Mouse (Mus musculus) brain, adult 2 months (tissue): Measurements from ENCODE around the gene Lrrc9.

Experiments
- DNase-seq: peaks from one replicate; pipeline ENCODE4 v3.0.0; 2011; ENCODE audit warnings: low read depth, low spot score

Gene Lrrc9

DNA sequence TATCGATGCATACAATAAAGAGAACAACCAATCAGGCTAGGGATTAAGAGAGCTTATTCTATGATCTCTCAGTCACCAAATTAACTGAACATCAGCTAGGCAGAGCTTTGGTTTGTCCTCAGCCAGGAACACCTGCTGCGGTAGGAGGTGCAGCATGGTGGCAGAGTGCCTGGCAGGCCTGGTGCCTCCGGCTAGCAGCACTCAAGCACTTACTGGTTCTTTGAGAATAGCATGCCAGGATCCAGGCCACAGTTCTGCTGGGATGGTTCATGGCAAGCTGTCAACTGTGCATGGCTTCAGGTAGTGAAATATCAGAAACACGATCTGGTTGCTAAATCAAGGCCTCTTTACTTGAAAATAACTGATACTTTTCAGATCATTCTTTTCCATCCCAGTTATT lies 26.1 kb downstream of the Lrrc9 start:
- DNase-seq: peak; percentile 80

DNA sequence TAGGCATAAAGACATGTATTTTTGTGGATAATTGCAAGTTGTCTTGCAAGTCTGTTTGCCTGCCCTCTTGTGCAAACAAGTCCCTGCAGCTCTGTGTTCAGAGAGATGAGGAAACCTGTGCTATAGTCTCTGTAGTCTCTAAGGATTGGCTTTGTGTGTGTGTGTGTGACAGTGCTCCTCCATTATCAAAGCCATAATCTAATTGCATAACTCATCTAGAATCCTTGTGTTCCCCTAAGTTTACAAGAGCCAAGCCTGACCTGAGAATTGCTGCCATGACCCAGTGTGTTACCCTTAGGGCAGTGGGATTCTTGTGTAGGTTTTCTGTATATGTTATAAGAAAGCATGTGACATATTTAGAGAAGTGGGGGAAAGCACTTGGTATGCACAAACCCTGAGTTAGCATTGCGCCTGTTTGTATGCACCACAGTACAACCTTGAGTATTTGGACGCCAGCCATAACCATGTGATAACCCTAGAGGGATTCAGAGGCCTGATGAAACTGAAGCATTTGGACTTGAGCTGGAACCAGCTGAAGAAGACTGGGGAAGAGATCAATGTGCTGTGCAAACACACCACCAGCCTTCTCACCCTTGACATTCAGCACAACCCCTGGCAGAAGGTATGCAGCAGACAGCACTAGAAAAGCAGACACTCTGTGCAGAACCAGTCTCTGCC lies 35.2 kb downstream of the Lrrc9 start:
- DNase-seq: no peak

DNA sequence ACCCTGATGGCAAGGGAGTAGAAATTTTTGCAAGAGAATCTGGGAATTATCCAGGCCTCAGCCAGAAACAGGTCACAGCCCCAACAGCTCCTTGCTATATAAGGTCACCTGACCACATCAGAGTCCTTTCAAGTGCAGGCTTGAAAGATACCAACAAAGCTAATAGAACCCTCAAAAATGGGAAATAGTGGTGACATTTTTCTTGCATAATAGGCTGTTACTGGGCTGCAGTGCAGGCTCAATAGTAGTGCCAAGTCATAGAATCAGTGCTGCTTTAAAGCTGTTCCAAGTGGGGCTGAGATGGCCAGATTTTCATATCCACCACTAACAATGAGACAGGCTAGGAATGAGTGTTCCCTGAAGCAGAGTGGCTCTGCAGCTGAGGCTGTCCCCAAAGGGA lies 40.6 kb downstream of the Lrrc9 start:
- DNase-seq: peak; percentile 14

DNA sequence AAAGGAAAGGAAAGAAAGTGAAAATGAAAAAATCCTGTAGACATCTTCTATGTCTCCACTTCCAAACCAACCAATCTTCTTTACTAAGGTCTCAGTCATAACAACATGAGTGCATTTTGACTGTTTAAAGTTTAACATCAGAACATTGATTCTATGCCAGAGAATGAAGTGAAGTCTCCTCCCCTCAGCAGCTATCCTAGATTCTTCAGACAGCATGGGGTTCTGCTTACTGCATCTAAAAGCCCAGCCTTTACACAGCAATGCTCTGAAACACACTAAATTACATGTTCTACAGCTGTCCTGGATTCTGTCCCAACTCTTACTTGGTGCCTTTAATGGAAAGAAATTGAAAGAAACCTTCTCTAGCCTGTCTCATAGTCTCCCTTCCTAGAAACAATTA lies 43.2 kb downstream of the Lrrc9 start:
- DNase-seq: peak; percentile 5

DNA sequence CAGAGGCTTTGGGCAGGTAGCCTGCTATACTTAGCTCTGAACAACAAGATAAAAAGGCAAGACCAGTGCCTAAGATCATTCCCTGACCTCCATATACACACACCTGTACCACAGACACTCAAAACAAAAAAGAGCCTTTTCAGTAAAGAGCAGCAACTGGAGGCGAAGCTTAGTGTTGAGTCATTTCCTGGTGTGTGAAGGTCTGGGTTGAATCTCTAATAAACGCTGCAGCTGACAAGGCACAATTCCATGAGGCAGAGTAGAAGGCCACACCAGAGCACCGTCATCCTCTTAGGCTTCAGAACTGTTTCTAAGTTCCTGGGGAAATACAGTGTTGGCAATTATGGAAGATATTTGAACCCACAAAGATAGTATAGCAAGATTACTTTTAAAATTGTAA lies 45.8 kb downstream of the Lrrc9 start:
- DNase-seq: peak; percentile 16

DNA sequence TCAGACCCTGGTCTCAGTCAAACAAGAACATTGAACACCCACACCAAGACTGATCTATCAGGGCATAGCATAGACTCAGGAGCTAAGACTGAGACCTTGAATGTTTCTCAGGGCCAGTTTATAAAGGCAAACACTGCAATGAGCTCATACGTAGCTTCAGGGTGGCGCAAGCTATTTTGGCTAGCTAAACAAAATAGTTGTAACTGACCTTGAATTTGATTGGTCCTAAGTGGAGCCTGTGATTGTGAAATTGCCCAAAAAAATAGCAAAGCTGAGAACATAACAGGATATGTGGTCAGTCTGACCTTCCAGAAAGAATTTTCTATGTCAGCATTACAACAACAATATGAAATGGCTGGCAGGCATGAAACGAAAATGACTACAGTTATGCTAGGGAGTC lies 48.3 kb downstream of the Lrrc9 start:
- DNase-seq: no peak

DNA sequence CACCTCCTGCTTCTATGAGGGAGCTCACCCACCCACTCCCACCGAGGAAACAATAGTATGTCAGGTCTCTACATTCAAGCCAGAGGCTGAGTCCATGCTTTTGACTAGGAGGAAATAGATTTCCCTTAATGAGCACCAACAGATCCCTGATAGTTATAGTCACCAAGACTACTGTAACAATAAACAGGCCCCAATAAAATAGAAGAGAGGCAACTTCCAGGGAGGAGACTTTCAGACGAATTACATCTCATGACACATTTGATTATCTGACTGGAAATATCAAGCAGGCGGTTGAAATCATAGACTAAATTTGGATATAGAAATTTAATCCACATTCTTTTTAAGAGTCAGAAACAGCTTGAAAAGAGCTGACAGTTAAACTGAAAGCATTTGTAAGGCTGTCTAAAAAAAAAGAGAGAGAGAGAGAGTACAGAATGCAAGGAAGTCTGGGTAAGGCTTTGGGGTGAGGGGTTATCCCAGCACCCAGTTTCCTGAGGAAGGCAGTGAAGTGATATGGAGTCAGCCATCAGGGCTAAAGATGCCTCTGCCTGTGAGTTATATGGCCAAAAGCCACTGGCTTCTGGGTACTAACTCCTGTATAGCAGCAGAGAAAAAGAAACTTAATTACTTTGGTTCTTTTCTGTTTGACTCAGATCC lies 49.5 kb downstream of the Lrrc9 start:
- DNase-seq: no peak

DNA sequence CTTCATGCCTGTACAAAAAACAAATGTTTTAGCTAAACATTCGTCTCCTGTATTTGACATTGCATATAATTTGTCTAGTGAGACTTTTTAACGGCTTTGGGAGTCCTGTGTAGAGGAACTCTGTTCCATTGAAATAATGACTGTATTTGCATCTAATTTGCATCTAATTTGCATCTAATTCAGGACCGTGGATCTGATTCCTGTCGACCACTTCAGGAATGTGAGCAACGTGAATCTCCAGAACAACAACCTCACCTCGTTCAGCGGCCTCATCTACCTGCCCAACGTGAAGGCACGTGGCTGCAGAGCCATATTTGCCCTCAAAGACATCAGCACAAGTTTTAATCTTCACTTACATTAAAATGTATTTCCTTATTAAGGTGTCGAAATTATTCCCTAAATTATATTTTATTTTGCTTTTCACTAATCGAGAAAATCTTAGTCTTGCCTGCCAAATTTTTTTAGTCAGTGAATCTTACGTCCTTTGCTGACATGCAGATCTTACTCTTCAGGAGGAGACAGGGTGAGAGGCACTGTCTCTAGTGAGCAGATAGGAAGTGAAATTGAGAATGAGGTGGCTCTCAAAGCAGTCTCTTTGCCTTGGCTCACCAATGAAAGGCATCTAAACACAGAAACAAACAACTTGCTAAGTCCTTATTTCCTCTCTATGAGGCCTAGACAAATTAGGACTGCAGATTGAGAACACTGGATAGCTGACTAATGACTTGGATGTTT lies 55.4 kb downstream of the Lrrc9 start:
- no peak for DNase-seq

DNA sequence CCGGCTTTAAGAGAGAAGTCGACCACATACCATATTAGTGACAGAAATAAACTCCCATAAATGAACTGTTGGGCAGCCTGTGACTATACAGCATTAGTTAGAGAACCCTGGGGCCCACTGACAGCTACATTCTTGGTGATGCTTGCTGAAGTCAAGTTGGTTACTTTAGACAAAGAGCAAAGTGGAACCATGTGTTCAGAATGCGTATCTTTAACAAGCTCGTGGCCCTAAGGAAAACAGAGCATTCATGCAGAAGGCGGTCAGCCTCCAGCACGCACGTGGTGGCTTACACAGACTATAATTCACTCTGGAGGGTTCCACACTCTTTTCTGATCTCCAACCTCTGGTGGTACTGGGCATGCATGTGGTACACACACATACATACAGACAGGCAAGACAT lies 67.9 kb downstream of the Lrrc9 start:
- DNase-seq: no peak

DNA sequence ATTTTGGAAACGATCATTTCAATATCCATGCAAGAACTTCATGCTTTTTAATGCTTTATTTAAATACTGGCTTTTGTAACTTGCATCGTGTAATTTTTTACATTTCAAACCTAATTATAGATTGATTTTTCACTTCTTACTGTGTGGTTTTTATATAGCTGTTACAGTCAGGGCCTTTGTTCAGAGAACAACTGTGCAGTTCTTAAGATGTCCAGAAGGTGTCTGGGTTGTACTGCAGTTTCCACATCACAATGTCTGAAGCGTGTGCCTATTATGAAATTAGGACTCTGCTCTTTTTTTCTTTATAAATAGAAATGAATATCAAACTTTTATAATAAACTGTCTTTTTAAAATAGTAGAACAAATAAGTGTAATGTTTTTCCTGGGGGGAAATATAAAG lies 73.8 kb downstream of the Lrrc9 start:
- DNase-seq: peak; percentile 55

DNA sequence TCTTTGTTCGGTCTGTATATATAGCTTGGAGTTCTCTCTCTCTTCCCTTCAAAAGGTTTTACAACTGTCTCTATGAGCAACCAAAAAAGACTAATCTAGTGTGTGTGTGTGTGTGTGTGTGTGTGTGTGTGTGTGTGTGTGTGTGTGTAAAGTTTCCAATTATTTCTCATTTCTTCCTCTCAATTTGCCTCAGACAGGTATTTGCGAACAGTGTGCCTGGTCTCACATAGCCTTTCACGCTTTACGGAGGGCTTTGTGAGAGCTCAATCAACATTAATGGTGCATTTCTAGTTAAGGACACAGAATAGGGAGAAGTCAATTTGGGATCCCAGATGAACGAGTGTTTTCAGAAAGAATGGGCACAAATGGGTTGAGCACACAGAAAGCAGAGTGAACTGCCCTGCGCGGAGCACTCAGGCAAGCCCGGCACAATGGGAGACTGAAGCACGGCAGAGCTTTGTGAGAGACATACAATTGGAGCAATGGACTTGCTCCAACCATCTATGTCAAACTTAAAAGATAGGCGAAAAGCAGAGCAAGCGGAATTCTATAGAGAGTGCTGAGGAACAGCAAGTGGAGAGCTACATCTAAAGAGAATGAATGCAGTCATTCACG lies 76.6 kb downstream of the Lrrc9 start:
- DNase-seq: no peak

DNA sequence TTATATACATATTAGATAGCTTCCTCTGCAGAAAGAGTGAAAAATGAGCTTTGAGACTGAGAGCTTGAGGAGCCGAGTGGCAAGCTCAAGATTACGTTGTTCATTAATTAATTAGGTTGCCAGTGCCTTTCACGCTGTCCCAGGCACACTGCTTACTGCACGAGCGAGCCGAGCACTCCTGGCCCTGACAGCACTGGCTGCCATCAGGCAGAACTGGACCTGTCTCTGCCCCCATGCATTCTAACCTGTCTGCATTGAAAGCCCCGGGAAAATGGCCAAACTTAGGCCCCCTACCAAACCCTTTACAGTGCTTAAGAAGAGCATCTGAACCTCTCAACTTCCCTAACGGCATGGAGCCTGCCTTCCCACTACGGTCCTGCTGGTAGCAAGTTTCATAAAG lies 77.7 kb downstream of the Lrrc9 start:
- DNase-seq: no peak

DNA sequence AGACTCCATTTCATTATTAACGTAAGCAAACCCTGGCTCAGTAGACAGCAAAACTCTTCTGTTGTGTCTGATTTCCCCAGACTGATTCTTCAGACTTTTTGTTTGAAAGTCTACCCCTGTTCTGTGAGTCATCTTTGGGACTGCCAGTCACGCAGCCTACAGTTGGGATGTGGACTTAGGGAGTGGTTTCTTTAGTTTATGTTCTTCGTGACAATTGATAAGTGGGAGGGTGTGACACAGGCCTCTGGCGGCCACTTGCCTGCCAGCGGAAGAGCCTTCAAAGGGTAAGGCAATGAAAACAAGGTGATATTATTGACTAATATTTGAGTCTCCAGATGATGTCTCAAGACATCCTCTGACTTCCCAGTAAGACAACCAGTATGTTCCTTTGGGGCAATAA lies 78.2 kb downstream of the Lrrc9 start:
- no peak for DNase-seq

DNA sequence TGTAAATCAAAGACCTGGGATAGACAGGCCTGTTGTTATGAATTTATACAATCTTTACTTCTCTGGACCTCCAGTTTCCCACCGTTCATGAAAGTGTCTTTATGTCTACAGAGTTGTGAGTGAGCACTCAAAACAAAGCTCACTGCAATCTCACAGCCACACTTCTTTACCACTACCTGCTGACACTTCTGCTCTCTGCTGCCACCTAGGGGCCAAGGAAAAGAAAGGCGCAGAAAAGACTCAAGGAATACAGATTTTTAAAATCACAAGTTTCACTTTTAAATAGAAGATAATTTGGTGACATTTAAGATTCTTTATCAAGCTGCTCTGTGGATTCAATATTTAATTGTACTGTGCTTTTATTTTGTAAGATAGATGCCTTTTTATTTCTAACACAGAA lies 79.0 kb downstream of the Lrrc9 start:
- peak; percentile 78 for DNase-seq

DNA sequence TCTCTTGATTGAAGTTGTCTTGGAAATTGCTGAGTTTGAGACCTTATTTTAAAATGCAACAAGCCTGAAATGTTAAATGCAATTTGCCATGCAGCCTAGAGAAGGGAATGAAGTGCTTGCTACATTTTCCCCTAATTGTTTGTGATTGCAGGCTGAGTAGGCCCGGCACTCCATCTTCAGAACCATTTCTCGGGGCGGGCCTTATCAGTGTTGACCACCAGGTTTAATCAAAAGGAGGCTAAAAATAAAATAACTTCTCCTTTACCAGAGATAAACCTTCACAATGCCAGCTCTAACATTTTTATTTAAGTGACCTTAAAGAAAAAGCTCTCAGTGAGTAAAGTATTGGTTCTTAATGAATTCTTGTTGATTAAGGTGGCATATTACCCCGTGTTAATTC lies 83.9 kb downstream of the Lrrc9 start:
- no peak for DNase-seq

DNA sequence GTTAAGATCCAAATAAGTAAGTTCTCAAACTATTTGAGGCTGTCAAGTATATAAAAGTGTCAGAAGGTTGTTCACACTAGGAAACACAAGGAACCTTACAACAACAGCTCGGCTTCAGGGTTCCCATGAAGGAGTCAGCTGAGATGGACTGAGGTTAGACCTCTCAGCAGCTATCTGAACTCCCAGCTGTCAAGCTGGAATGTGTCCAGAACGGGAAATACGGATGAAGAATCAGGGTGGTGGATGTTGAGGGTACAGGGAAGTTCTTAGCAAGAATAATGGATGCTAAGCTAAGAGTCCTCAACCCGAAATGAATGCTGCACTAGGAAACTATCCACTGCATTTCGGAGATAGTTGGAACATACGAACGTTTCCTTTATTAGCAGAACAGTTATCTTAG lies 90.6 kb downstream of the Lrrc9 start:
- no peak for DNase-seq

DNA sequence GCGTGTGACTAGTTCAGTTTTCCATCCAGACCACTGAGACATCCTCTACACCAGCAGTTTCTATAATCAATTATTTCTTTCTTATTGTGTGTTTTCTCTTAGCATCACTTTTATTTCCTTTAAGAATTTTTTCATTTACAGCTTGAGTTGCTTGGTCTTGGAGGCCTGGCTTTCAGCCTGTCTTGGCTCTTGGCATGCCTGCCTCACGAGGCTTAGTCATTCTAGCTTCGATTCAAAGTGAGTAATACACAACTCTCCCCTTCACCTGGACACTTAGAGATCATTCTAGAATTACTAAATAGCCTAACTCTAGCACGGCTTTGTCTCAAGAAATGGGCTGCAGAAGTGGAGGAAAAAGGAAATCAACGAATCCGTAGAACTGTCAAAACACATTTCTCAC lies 92.3 kb downstream of the Lrrc9 start:
- no peak for DNase-seq

DNA sequence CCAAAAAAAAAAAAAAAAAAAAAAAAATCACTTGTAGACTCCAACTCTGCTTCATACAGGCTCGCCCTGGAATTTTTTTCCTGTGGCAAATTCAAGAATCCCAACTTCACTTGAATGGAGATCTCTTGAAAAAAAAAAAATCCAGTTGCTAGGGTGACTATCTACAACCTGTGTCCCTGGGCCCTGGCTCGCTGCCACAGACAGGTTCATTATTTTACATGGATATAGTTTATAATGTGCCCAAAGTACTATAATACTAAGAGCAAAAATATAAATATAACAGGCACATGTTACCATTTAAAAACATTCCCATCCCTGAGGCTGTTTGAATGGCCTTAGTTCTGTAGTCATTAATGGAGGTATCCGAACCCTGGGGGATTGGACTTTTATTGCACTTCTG lies 93.9 kb downstream of the Lrrc9 start:
- DNase-seq: peak; percentile 7

DNA sequence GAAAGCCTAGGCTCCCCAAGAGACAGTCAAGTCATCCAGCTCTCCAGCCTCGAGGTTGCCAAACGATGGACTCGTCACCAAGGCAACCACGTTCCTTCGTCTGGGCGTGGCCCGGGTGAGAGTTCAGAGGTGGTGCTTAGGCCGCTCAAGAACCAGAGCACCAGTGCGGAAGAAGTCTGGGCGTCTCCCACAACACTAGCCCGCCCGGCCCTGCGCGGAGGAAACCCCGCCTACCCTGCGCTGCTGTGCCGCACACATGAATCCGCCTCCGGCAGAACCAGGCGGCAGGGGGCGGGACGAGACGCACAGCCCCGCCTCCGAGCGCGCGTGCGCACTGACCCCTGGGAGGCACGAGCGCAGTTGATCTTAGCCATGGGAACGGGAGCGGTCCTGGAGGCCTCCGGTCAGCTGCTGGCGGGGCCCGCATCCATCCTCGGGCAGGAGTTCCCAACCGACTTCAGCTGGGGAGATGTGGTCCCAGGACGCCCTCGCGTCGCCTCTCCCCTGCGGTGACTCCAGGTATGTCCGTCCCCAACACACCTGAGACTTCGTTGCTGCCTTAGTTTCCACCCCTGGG lies 94.4 kb downstream of the Lrrc9 start, which contains the start of gene Pcnx4:
Gene Pcnx4, plus strand, starts transcription at position 363 of the 577 bp plus-strand sequence.
- DNase-seq: peak; percentile 98

DNA sequence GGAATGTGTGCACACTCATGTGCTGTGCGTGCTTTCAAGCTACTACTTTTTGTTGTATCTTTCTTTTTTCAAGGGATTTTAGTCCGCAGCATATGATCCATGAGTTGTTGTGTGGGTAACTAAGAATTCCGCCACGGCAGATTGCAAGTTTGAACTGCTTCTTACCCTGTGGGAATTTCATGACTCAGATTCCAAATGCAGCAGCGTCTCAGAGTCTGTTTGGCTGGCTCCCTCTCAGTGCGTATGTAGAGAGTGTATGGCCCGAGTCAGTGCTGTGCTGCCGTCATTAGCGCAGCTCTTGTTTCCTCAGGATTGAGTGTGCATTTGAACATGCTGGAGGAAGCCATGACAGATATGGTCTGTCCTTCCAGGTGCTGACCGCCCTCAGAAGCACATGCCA lies 96.9 kb downstream of the Lrrc9 start:
- peak; percentile 84 for DNase-seq

DNA sequence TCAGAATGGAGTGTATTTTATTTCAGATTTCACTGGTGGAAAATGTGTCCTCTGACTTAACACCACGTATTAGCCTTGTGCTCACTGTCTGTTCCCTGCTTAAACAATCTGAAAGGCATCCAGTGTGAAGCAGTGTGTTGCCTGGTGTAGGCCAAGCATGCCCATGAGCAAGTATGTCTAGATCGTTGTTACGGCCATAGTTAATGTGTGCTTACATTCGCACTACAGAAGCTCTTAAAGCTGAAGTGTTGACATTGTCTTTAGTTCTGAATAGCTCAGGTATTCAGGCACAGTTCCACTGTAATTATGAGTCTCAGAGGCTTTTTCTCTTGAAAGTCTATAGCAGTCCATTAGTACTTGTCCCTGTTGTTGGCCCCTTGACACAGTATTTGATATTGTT lies 112.7 kb downstream of the Lrrc9 start:
- no peak for DNase-seq

DNA sequence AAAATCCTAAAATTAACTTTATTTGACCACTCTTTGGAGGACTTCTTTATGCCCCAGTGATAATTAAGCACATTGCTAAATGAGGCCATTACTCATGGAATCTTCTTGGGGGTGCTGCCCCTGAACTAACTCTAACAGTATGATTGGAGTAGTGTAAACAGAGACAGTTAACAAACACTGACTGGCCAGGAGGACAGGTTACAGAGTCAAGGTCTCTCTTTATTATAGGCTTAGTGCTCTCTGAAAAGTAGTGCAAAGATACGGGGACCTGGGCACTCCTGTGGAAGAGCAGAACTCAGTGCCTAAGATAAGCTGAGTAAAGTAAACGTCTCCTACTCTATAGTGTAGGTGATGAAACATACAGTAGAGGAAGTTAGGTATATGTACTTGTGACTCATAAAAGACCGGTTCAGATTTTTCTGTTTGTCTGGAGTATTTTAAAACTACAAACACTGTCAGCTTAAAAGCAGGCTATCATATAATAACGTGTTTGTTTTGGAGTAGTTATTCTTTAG lies 122.7 kb downstream of the Lrrc9 start:
- DNase-seq: no peak
